Mouse (Mus musculus) spleen, embryonic (tissue): Measurements from ENCODE around the gene Try5.
"Not testable (repeated sequence)": the region's sequence is repeated elsewhere in the genome, so short reads cannot be mapped to it uniquely, and the experiment has no call there.

ENCODE experiments used
- CTCF ChIA-PET: fragments of 350-600 bp; sonication (Branson Sonifier 250); formaldehyde crosslinking; loops from one replicate; lab custom pipeline; 2022; lab: Charles Lee

Gene Try5

DNA sequence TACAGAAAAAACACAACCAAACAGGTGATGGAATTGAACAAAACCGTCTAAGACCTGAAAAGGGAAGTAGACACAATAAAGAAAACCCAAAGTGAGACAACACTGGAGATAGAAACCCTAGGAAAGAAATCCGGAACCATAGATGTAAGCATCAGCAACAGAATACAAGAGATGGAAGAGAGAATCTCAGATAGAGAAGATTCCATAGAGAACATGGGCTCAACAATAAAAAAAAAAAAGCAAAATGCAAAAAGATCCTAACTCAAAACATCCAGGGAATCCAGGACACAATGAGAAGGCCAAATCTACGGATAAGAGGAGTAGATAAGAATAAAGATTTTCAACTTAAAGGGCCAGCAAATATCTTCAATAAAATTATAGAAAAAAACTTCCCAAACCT, at the start of gene Try5:
Try5 (minus strand) TSS at position 101 of the 400 bp plus-strand sequence.
- CTCF ChIA-PET, result not testable (repeated sequence)

DNA sequence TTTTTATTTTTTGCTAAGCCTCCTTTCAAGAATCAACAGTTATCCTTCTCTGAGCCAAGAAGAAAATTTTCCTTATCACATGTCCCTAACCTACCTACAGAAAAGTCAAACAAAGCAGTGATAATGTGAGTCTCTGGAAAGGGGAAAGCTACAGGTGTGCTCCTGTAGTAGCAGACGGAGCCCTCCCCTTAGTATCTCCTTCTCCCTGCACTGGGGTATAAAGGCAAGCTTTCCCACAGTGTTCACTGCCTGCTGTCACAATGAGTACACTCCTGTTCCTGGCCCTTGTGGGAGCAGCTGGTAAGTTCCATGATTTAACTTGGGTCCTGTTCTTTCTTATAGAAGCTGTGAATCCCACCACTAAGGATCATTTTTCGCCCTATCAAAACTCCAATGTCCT, 37.3 kb upstream of the Try5 start, which contains the start of gene Try10:
Try10 (plus strand) TSS at position 174 of the 400 bp plus-strand sequence.
- CTCF ChIA-PET, result no interaction called here

DNA sequence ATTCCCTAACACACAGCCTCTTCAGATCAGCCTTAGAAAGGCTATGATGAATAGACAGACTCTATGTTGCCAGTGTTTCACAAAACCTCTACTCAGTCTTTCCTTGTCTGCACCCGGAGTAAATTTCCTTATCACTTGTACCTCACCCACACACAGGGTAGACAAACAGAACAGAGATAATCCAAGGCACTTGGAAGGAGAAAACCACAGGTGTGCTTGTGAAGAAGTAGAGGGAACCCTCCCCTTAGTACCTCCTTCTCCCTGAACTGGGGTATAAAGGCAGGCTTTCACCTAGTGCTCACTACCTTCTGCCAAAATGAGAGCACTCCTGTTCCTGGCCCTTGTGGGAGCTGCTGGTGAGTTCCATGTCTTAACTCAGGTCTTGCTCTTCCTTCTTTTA, 14.7 kb downstream of the Try5 start, which contains the start of gene Try4:
Try4 (plus strand) TSS at position 301 of the 400 bp plus-strand sequence.
- CTCF ChIA-PET, result no interaction called here

DNA sequence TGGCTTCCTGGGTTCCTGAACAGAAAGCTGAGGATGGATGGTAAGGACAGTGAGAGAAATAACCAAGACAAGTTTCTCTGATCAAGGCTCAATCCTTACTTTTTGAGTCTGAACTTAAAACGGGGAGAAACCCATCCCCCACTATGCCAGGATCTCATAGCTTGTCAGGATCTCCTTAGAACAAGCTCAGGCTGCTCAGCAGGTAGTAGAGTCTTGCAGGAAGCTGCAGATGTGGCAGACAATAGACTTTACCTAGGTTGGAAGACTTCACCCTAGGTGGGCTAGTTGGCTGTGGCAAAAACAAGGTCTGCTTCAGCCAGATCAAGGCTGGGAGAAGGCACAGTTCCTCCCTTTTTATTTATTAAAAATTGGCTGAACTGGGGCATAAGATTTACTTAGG, 18.4 kb downstream of the Try5 start:
- CTCF ChIA-PET, result no interaction called here

DNA sequence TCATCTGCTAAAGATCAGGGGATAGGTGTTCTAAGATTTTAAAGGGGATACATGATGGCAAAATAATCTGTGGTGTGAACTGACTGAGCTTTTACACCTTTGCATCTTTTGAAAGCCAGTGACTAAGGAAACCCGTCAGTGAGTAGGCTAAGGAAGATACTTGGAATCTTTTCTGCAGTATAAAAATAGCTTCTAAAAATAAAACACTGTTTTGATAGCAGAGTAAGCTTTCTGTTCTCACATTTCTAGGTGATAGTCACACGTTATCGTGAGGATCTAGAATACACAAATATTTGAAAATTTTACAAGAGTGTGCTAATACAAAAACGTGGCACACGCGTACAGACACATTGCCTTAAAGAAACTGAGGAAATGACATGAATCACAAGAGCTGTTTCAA, 50.5 kb downstream of the Try5 start:
- CTCF ChIA-PET, result no interaction called here

DNA sequence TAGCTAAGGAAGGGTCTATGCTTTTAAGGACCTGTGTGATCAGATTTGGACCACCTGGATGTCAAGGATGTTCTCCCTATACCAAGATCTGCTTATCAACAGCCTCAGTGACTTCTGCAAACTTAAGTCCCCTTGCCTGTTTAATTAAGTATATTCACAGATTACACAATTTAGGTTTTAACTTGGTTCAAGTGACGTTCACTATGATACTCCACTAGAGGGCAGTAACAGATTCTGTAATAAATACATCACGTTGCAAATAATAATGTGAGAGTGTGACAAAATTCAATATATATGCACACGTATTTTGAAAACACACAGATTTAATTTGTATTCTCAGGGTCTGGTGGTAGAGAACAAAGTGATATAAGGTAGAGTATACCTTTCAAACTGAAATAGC, 53.8 kb downstream of the Try5 start:
- CTCF ChIA-PET, result no interaction called here
